Mouse (Mus musculus): ENCODE results near the gene Slc19a3.

GRCm38 (mm10) chr1:83007471-83007870, 30.8 kb downstream of the Slc19a3 start:
- TF ChIP-seq CTCF (IDR thresholded peaks at IDR 0.05; ENCODE audit: low read depth) (no peak), EP300 (optimal IDR thresholded peaks at IDR 0.05) (no peak)

Measured in stomach, postnatal 0 days (tissue).